Mouse (Mus musculus) olfactory bulb, adult 2 months (tissue): ENCODE measurements at regions not wholly inside any gene's neighbourhood (a gene's known extent, or its start where the extent isn't known, plus 50 kb on each side); places are given as distances from the start of the nearest gene placed in this dataset.
"Not testable (repeated sequence)": the region's sequence is repeated elsewhere in the genome, so short reads cannot be mapped to it uniquely, and the experiment has no call there.

Experiments used
- H3K27ac ChIP-seq: fragments of 200-500 bp; 2 replicates; pipeline ENCODE4 v1.5.1; 2012; ENCODE audit warnings: low read depth, low read length; ENCODE audit not compliant: insufficient read depth
- H3K4me1 ChIP-seq: fragments of 200-500 bp; 2 replicates; pipeline ENCODE4 v1.6.1; 2012; ENCODE audit warnings: low read length; ENCODE audit not compliant: control insufficient read depth, insufficient read depth
- H3K4me3 ChIP-seq: fragments of 200-500 bp; 2 replicates; pipeline ENCODE4 v1.5.1; 2012; ENCODE audit warnings: mild to moderate bottlenecking, low read depth, low read length, moderate library complexity; ENCODE audit not compliant: insufficient read depth
- CTCF ChIP-seq: fragments of 200-500 bp; IDR thresholded peaks from 2 replicates; pipeline ENCODE4 v1.5.1; 2012; ENCODE audit warnings: low read depth, mild to moderate bottlenecking, low read length, moderate library complexity; ENCODE audit not compliant: insufficient read depth
- POLR2A ChIP-seq: fragments of 200-500 bp; IDR thresholded peaks from 2 replicates; pipeline ENCODE4 v1.6.1; 2012; ENCODE audit warnings: mild to moderate bottlenecking, low read depth, low read length, moderate library complexity; ENCODE audit not compliant: insufficient read depth
- WGBS: fragments of 180-500 bp; shearing (Covaris S2); methylation state at CpG from one replicate; pipeline ENCODE4 v1.1.7; 2018; 5-methylcytosine and 5-hydroxymethylcytosine counted together

- H3K4me3 ChIP-seq: peak overlapping the region; percentile 53
- 22% methylated on average over 23 of the region's 23 CpGs for WGBS
- TF ChIP-seq POLR2A: peak; percentile 54; the same call in 1 of the 2 replicates
- H3K4me1 ChIP-seq: not testable (repeated sequence)
- H3K27ac ChIP-seq: peak overlapping the region; percentile 64
These were observed 137.7 kb downstream of the Zfp619 start for GRCm38 (mm10) chr7:39655287-39655652.

- WGBS: 25% methylated on average over 13 of the region's 13 CpGs
- no peak for TF ChIP-seq CTCF
- no peak for TF ChIP-seq POLR2A
- H3K27ac ChIP-seq: peak overlapping the region; percentile 64
- no peaks in the 10 kb centered on the region for H3K4me1 ChIP-seq
- H3K4me3 ChIP-seq: peak overlapping the region; percentile 53
These were observed 138.3 kb downstream of the Zfp619 start for GRCm38 (mm10) chr7:39655709-39656397.

GRCm38 (mm10) chr7:39659597-39659996, 142.0 kb downstream of the Zfp619 start:
- H3K4me3 ChIP-seq: no peak overlapping the region
- TF ChIP-seq CTCF (no peak), POLR2A (no peak)
- H3K4me1 ChIP-seq: no peaks in the 10 kb centered on the region
- H3K27ac ChIP-seq: no peak overlapping the region
- 46% methylated on average over 5 of the region's 5 CpGs for WGBS

- no peak for TF ChIP-seq POLR2A
- TF ChIP-seq CTCF: no peak
- no peaks in the 10 kb centered on the region for H3K4me1 ChIP-seq
- H3K27ac ChIP-seq: no peak overlapping the region
- no peak overlapping the region for H3K4me3 ChIP-seq
- 82% methylated on average over 8 of the region's 8 CpGs for WGBS
These were observed 157.7 kb downstream of the Zfp619 start for GRCm38 (mm10) chr7:39675124-39675846.

GRCm38 (mm10) chr7:39675847-39676238, 158.3 kb downstream of the Zfp619 start:
- Histone ChIP-seq H3K4me3 (no peak overlapping the region), H3K4me1 (no peaks in the 10 kb centered on the region), H3K27ac (no peak overlapping the region)
- WGBS: 82% methylated on average over 1 of the region's 1 CpGs
- no peak for TF ChIP-seq CTCF
- no peak for TF ChIP-seq POLR2A

- WGBS: 30% methylated on average over 2 of the region's 2 CpGs
- Histone ChIP-seq H3K4me3 (no peak overlapping the region), H3K27ac (no peak overlapping the region), H3K4me1 (no peaks in the 10 kb centered on the region)
- TF ChIP-seq CTCF: no peak
- no peak for TF ChIP-seq POLR2A
These were observed 162.8 kb downstream of the Zfp619 start for GRCm38 (mm10) chr7:39680411-39680810.

- Histone ChIP-seq H3K4me1 (no peaks in the 10 kb centered on the region), H3K27ac (no peak overlapping the region), H3K4me3 (no peak overlapping the region)
- TF ChIP-seq CTCF: no peak
- TF ChIP-seq POLR2A: no peak
- 65% methylated on average over 2 of the region's 2 CpGs for WGBS
These were observed 179.0 kb downstream of the Zfp619 start for GRCm38 (mm10) chr7:39696589-39696988.

GRCm38 (mm10) chr7:39701506-39701905, 183.9 kb downstream of the Zfp619 start:
- Histone ChIP-seq H3K4me3 (no peak overlapping the region), H3K27ac (no peak overlapping the region), H3K4me1 (no peaks in the 10 kb centered on the region)
- TF ChIP-seq POLR2A: no peak
- no peak for TF ChIP-seq CTCF
- 56% methylated on average over 2 of the region's 2 CpGs for WGBS

GRCm38 (mm10) chr7:39705118-39706095, 187.8 kb downstream of the Zfp619 start:
- TF ChIP-seq CTCF (no peak), POLR2A (no peak)
- Histone ChIP-seq H3K27ac (no peak overlapping the region), H3K4me3 (no peak overlapping the region), H3K4me1 (no peaks in the 10 kb centered on the region)
- 15% methylated on average over 5 of the region's 5 CpGs for WGBS
